Mouse (Mus musculus) right cerebral cortex, postnatal 10 days (tissue): Measurements from ENCODE around the gene Gtf3a.

Source experiments
- DNase-seq, 2 experiments: peaks; one replicate each; pipeline ENCODE4 v3.0.0; 2021; ENCODE audit warnings: low spot score in 2 of 2

Gtf3a gene

GRCm38 (mm10) chr5:146983216-146983615 is 34.8 kb downstream of the Gtf3a start:
- DNase-seq = peak; percentile 44 to 69

- no peak for DNase-seq
Observed at GRCm38 (mm10) chr5:146985725-146986433, 37.4 kb downstream of the Gtf3a start.

GRCm38 (mm10) chr5:146987588-146987987 is 39.1 kb downstream of the Gtf3a start:
- peak in 1 of 2 experiments; percentile 38 for DNase-seq

- no peak for DNase-seq
Observed at GRCm38 (mm10) chr5:146989051-146989450, 40.6 kb downstream of the Gtf3a start.

- DNase-seq = peak in 1 of 2 experiments; percentile 54
Observed at GRCm38 (mm10) chr5:146993509-146993908, 45.1 kb downstream of the Gtf3a start.

GRCm38 (mm10) chr5:146994973-146995372 is 46.5 kb downstream of the Gtf3a start:
- DNase-seq = no peak

GRCm38 (mm10) chr5:146996812-146997211 is 48.4 kb downstream of the Gtf3a start:
- DNase-seq = no peak

- DNase-seq = no peak
Observed at GRCm38 (mm10) chr5:146998802-146999201, 50.3 kb downstream of the Gtf3a start.

GRCm38 (mm10) chr5:147001312-147001711 is 52.9 kb downstream of the Gtf3a start:
- DNase-seq = no peak

- no peak for DNase-seq
Observed at GRCm38 (mm10) chr5:147003303-147003702, 54.8 kb downstream of the Gtf3a start.
